Mouse (Mus musculus): ENCODE measurements around the gene Orm1.

DNA sequence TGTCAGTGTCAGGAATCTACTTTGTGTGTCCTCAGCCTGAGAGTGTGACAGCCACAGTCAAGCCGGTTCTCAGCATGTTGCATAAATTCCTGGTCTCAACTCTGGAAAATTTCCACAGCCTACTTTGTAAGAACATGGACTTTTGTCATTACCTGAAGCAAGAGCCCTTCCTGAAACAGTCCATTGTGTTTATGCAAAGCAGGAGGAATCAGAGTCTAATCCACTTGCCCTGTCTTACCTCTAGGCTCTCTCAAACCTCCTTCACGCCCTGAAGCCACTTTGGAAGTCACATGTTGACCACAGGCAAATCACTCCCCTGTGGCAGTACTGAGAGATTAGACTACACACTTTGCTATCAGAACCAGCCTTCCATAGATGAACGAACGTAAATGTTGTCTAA lies 1.9 kb upstream of the Orm1 start:
- no peak for TF ChIP-seq CTCF (IDR thresholded peaks at IDR 0.05; ENCODE audit: borderline replicate concordance, control insufficient read depth, extremely low read depth, insufficient read depth, low read length, poor library complexity)
- TF ChIP-seq POLR2A (IDR thresholded peaks at IDR 0.05; ENCODE audit: control insufficient read depth, extremely low read depth, insufficient read depth, low read length, poor library complexity) = no peak

All from thymus, adult 2 months (tissue).